Mouse (Mus musculus) heart, adult 8-10 months (tissue): Measurements from ENCODE around the gene Tnip1. TPM values are rescaled to one million over a fixed set of nuclear protein-coding genes. Genes with fewer than 3 reads are reported as not detected.

ENCODE experiments used
- DNase-seq: peaks from one replicate; pipeline ENCODE4 v3.0.0; 2022; ENCODE audit warnings: low spot score
- total RNA-seq, 4 experiments: library from RNA; stranded (reverse); gene quantifications; 2 replicates each; pipeline ENCODE4 v1.2.4; 2022

The Tnip1 gene
- 10 to 100 TPM; 30.7 to 41.6 (median 35.2) TPM for total RNA-seq

GRCm38 (mm10) chr11:54962810-54963209 is at the start of gene Tnip1:
TSS of gene Tnip1 (minus strand) at chr11:54962917.
- peak; percentile 35 for DNase-seq

DNA sequence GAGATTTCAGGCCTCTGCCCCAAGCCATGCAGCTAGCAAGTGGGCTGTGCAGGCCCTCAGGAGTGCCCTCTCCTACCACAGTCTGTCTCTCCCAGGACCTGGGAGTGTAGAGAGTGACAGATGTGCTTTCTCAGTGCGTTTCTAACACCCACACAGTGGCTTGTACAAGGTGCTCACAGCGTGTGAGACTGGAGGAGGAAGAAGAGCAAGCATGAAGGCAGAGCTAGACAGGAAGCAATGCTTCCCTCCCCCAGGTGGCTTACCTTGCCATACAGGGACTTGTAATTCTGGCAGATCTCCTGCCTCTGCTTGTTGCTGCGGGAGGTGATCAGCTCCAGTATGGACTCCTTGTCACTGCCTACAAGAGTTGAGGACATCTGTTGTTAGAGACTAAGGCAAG is 48.7 kb upstream of the Tnip1 start:
- no peak for DNase-seq

DNA sequence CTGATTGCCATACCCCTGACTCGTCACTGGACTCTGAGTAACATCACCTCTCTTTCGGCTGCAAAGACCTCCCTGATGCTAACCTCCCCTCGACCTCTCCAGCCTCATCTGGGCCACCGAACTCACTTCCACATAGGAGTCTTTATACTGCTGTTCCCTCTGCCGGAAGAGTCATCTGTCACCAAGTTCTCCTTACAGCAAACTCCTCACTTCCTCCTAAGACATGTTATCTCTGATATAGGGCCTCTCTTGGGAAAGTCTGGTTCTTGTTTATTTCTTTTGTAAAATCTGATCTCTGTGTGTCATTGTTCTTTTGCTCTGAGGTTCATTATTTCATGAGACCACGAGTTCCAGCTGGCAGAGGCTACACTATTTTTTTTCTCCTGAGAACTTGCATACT is 45.5 kb upstream of the Tnip1 start:
- no peak for DNase-seq

DNA sequence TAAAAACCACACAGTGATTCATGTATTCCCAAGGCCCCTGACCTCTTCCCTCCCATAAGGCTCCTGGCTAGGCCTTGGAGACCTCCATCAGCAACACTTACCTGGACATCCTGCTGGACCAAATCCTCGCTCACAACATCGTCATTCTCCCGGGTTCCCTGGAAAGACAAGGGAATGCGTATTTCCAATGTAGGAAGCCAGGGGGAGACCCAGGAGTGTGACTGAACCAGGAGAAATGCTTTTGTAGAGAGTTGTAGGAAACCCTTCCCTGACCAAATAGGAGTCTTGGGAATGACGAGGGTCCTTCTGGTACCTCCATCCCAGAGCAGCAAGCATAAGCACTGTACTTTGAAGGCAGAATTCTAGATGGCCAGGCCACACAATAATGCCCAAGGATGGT is 43.0 kb upstream of the Tnip1 start:
- no peak for DNase-seq

GRCm38 (mm10) chr11:55004970-55005502 is 42.3 kb upstream of the Tnip1 start:
- DNase-seq, result no peak

DNA sequence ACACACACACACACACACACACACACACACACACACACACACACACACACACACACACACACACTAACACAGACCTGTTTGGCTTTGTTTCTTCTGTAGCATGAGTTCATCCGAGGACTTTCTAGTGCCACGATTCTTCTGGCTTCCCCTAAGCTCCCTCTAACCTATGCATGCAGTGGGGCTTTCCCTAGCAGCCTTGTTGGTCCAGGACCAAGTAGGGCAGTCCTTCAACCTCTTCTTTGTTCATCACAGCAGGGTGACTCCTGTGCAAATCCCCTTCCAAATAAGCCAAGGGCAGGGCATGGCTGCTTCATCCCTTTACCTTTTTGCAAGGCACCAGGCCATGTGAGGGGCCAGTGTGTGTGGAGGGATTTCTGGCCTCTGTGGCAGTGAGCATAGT is 36.0 kb upstream of the Tnip1 start:
- no peak for DNase-seq

GRCm38 (mm10) chr11:54998284-54998683 is 35.6 kb upstream of the Tnip1 start:
- peak; percentile 38 for DNase-seq

DNA sequence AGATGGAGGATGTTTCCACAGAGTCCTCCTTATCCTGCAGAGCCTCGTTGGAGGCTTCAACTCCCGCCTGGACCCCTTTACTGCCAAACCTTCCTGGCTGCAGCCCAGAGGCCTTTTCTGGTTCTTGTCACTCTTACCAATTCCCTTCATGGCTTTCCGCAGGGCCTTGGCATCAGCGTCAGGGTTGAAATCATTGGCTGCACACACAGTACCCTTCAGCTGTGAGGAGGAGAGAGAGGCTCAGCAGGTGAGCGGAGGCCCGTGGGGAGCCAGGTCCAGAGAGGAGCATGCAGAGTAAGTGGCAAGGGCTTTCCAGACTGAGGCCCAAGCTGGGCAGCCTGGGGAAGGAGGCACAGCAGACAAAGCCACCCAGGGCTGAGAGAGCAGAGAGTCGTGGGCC is 33.5 kb upstream of the Tnip1 start:
- DNase-seq, result no peak

GRCm38 (mm10) chr11:54989920-54990319 is 27.2 kb upstream of the Tnip1 start:
- no peak for DNase-seq

DNA sequence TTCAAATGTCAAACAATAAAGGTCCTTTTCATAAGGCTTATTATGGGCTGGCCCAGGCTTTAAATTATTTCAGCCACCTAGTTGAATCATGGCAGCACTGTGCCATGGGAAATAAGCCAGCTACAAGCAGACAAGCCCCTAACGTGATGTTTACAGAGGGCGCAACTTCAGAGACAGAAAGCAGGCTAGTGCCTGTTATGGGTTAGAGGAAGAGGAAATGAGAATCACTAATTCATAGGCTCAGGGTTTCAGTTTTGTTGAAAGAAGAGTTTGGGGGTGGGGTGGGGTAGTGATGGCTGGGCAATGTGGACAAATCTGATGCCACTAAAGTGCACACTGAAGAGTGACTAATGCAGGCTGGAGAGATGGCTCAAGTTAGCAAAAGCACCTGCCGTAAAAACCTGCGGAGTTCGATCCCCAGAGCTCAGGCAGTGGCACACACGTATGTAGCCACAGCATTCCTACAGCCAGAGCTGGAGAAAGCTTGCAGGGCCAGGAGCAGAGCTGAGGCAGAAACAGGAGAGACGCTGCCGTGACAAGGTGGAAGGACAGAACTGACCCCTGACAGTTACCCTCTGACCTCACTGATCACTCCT is 26.1 kb upstream of the Tnip1 start:
- DNase-seq, result no peak

- no peak for DNase-seq
Measured at GRCm38 (mm10) chr11:54987974-54988373, 25.3 kb upstream of the Tnip1 start.

DNA sequence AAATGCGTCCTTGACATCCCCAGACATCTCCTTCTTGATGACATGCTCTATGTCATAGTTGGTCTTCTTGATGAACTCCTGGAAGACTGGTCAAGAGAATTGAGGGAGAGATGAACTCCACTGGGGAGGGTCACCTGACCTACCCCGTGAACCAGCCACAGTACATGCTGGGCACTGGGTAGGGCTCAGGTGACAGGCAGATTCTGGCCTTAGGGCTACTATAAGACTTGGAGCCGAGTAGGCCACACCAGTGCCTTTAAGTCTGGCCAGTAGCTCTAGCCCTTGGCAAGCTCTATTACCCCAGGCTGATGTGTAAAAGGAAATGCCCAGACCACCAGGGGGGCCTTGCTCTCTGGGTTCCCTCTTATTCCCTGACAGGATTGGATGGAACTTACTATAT is 22.4 kb upstream of the Tnip1 start:
- peak; percentile 31 for DNase-seq

DNA sequence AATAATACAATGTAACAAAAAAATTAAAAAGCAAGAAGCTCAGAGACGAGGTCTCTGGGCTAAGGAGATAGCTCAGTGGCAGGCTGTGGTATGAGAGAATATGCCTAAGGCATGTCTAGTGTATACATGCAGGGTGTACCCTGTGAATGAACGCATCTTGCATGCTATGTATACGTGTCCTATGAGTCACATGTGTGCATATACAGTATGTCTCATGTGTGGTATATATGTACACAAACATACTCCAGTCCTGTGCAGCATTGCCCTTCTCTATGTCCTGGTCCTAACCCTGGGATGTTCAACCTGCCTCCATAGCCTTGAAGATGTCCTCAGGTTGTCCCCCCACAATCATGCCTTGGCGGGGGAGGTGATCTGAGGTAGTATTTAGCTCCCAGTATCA is 21.9 kb upstream of the Tnip1 start:
- no peak for DNase-seq

DNA sequence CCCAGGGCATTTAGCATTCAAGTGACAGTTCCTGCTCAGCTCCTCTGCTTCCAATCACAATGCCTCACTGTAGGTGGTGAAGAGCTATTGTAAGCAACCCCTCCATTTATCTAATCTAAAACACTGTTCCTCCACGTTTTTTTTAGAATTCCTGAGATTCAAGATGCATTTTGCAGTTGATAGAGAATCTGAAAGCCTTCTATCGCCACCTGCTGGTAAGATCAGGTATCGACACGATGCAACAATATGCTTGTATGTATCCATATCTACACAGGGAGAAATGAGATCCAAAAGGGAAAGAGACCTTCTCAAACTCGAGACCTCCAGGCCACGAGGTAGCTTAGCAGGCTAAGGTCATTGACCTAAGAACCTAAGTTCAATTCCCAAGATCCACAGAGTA is 21.4 kb upstream of the Tnip1 start:
- DNase-seq, result peak; percentile 77

DNA sequence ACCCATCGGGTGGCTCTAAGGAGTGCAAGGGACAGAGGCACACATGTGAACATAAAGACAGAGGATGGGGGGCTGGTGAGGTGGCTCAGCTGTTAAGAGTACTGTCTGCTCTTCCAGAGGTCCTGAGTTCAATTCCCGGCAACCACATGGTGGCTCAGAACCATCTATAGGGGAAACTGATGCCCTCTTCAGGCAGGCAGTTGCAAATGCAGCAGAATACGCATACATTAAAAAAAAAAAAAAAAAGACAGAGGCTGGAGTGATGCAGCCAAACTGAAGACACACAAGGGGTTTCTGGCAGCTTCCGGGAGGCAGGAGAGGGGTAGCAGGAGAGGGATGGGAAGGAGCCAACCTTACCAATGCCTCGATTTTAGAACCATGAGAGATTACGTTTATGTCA is 19.8 kb upstream of the Tnip1 start:
- DNase-seq, result no peak

GRCm38 (mm10) chr11:54981630-54982029 is 18.9 kb upstream of the Tnip1 start:
- DNase-seq, result no peak

DNA sequence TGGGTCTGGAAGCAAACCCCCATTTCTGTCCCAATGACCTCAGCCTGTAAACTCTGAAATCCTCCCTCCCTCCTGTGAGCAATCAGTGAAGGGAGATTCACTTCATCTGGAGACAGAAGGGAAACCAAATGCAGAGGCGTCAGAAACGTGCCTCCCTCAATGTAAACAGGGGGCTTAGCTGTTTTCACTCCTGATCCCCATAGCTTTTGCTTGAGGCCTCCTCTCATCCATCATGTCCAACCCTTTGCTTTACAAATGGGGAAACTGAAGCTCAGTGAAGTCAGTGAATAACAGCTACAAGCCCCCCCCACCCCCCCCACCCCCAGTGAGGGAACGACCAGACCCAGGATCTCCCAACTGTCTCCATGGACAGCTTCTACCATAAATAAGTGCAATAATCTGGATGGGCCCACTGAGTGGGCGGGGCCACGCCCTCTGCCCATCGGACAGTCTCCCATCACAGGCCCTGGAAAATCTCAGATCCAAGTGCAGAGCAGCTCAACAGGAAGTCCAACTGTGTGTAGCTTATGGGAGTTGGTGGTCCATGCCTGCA is 14.7 kb upstream of the Tnip1 start:
- DNase-seq, result no peak

- no peak for DNase-seq
Measured at GRCm38 (mm10) chr11:54976351-54976750, 13.6 kb upstream of the Tnip1 start.

DNA sequence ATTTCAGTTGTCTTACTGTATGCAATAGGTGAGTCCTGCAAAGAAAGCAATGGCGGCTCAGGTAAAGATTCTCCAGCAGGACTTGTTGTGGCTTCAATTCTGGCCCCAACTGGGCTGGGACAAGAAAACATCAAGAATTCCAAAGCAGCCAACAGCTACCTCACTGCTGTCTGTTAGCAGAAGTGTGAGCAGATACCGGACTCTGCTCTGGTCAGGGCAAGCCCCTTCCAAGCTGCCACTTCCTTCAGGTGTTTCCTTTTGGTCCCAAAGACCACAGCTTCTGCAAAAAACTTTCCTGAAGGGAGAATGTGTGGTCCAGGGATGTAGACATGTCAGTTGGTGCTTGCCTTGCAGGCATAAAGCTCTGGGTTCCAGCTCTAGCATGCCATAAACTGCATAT is 13.0 kb upstream of the Tnip1 start:
- no peak for DNase-seq

- no peak for DNase-seq
Measured at GRCm38 (mm10) chr11:54975340-54975739, 12.6 kb upstream of the Tnip1 start.

DNA sequence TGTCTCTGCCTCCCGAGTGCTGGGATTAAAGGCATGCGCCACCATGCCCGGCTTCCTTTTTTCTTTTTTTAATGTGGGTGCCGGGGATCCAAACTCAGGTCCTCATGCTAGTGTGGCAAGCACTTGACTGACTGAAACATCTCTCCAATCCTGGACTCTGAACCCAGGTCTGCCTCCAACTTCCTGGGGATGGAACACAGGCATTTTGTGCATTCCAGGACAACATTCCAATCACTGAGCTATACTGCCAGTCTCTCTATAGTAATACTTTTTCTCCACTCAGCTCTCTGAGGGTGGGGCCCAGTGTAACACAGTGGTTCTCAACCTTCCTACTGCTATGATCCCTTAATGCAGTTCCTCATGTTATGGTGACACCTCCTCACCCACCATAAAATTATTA is 11.9 kb upstream of the Tnip1 start:
- DNase-seq, result no peak

- peak; percentile 54 for DNase-seq
Measured at GRCm38 (mm10) chr11:54973481-54974212, 10.9 kb upstream of the Tnip1 start.

DNA sequence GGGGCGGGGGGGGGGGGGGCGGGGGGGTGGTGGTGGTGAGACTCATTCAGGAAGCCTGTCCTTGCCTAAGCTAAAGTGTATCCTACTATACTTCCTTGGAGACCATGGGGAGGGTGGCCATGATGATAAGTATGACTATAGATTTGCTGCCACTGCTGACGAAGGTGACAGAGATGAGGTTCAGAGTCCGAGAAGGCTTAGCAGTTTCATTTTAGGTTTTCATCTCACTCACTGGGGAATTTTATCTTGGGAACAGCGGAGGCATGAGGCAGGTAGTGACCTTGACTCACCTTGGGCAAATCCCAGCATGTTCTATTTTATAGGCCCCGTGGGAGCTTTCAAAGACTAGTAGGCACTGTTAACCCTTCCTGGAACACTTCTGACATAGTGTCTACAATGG is 10.1 kb upstream of the Tnip1 start:
- no peak for DNase-seq
